Mouse (Mus musculus): ENCODE results near the gene Ache. TPM values are rescaled to one million over a fixed set of nuclear protein-coding genes. Genes with fewer than 3 reads are reported as not detected.

Ache gene
- total and polyA plus RNA-seq, 3 experiments: 0.13 to 0.23 TPM; not detected in 1

GRCm38 (mm10) chr5:137264787-137265186 lies 22.5 kb upstream of the Ache start:
- H3K4me2 ChIP-seq (ENCODE audit: insufficient read depth, low read depth, poor library complexity, severe bottlenecking): no peak overlapping the region
- peaks cover 2% of the 10 kb centered on the region for H3K27me3 ChIP-seq (replicated peaks)
- no peak overlapping the region for H3K9ac ChIP-seq (ENCODE audit: insufficient read depth, low read depth)
- no peaks in the 10 kb centered on the region for H3K4me1 ChIP-seq (ENCODE audit: control insufficient read depth in 1 of 2, insufficient read depth in 2 of 2)
- no peaks in the 10 kb centered on the region for H3K36me3 ChIP-seq (replicated peaks in 1 of 2; ENCODE audit: control insufficient read depth in 1 of 2, insufficient read depth in 1 of 2, low read length in 1 of 2)
- H3K79me2 ChIP-seq (replicated peaks; ENCODE audit: control insufficient read depth, extremely low read depth, insufficient read depth, poor library complexity, severe bottlenecking): no peaks in the 10 kb centered on the region
- TF ChIP-seq UBTF (IDR thresholded peaks at IDR 0.05; ENCODE audit: low read depth, low read length): no peak
- no peak for TF ChIP-seq MAX (IDR thresholded peaks at IDR 0.05; ENCODE audit: low read length)
- no peak for TF ChIP-seq ZMIZ1 (IDR thresholded peaks at IDR 0.05; ENCODE audit: low read depth, low read length)
- TF ChIP-seq SMC3 (IDR thresholded peaks at IDR 0.05; ENCODE audit: low read depth, low read length): no peak
- TF ChIP-seq GABPA (IDR thresholded peaks at IDR 0.05; ENCODE audit: insufficient replicate concordance, low read depth, low read length): no peak
- no peak for TF ChIP-seq HCFC1 (IDR thresholded peaks at IDR 0.05; ENCODE audit: low read depth, low read length)
- TF ChIP-seq JUN (IDR thresholded peaks at IDR 0.05; ENCODE audit: insufficient read depth, low read depth, low read length): no peak
- no peak for TF ChIP-seq POLR2A (IDR thresholded peaks at IDR 0.05; ENCODE audit: low read depth, low read length)
- no peak for TF ChIP-seq MXI1 (IDR thresholded peaks at IDR 0.05; ENCODE audit: low read depth, low read length)
- no peak for TF ChIP-seq IRF4 (IDR thresholded peaks at IDR 0.05; ENCODE audit: low read depth, low read length)
- TF ChIP-seq NRF1 (IDR thresholded peaks at IDR 0.05; ENCODE audit: low read depth, low read length): no peak
- no peak for TF ChIP-seq RAD21 (IDR thresholded peaks at IDR 0.05; ENCODE audit: low read depth, low read length)
- TF ChIP-seq MEF2A (IDR thresholded peaks at IDR 0.05; ENCODE audit: borderline replicate concordance, low read depth, low read length): no peak
- no peak for TF ChIP-seq ELF1 (IDR thresholded peaks at IDR 0.05; ENCODE audit: low read depth, low read length)
- in situ Hi-C loops (cut with MboI; ENCODE audit: low pct_ligation_motif_present, low pct_unique_long_range_greater_than_20kb, low sequenced_read_pairs): no loop called here
- DNase-seq (ENCODE audit: extremely low read depth): no peak
- H3K4me3 ChIP-seq (replicated peaks in 1 of 3; ENCODE audit: low read depth in 2 of 3, low read length in 2 of 3, poor library complexity in 1 of 3): no peak overlapping the region
- no peaks in the 10 kb centered on the region for H3K9me3 ChIP-seq (replicated peaks; ENCODE audit: low read length)
- dilution Hi-C loops (cut with MboI; ENCODE audit: extremely low pct_ligation_motif_present, extremely low pct_unique_long_range_greater_than_20kb, low sequenced_read_pairs): no loop called here
- no peak overlapping the region for H3K27ac ChIP-seq (ENCODE audit: insufficient read depth, low read depth)

GRCm38 (mm10) chr5:137268131-137268910 lies 19.0 kb upstream of the Ache start:
- Histone ChIP-seq H3K4me1 (ENCODE audit: control insufficient read depth in 1 of 2, insufficient read depth in 2 of 2) (no peaks in the 10 kb centered on the region), H3K4me3 (replicated peaks in 1 of 3; ENCODE audit: low read depth in 2 of 3, low read length in 2 of 3, poor library complexity in 1 of 3) (no peak overlapping the region), H3K79me2 (replicated peaks; ENCODE audit: control insufficient read depth, extremely low read depth, insufficient read depth, poor library complexity, severe bottlenecking) (no peaks in the 10 kb centered on the region), H3K9ac (ENCODE audit: insufficient read depth, low read depth) (no peak overlapping the region), H3K27me3 (replicated peaks) (peaks cover 4% of the 10 kb centered on the region), H3K27ac (ENCODE audit: insufficient read depth, low read depth) (no peak overlapping the region), H3K4me2 (ENCODE audit: insufficient read depth, low read depth, poor library complexity, severe bottlenecking) (no peak overlapping the region), H3K36me3 (replicated peaks in 1 of 2; ENCODE audit: control insufficient read depth in 1 of 2, insufficient read depth in 1 of 2, low read length in 1 of 2) (no peaks in the 10 kb centered on the region), H3K9me3 (replicated peaks; ENCODE audit: low read length) (peaks cover 12% of the 10 kb centered on the region)
- no peak for DNase-seq (ENCODE audit: extremely low read depth)
- no peak for TF ChIP-seq ZMIZ1 (IDR thresholded peaks at IDR 0.05; ENCODE audit: low read depth, low read length)
- no peak for TF ChIP-seq HCFC1 (IDR thresholded peaks at IDR 0.05; ENCODE audit: low read depth, low read length)
- TF ChIP-seq KAT2A (IDR thresholded peaks at IDR 0.05; ENCODE audit: insufficient replicate concordance, low read length): no peak
- TF ChIP-seq PAX5 (IDR thresholded peaks at IDR 0.05; ENCODE audit: low read length): no peak
- TF ChIP-seq JUND (conservative IDR thresholded peaks at IDR 0.05; ENCODE audit: low read depth, low read length): no peak
- TF ChIP-seq SMC3 (IDR thresholded peaks at IDR 0.05; ENCODE audit: low read depth, low read length): no peak
- no peak for TF ChIP-seq ZNF384 (IDR thresholded peaks at IDR 0.05; ENCODE audit: low read depth, low read length)
- TF ChIP-seq BHLHE40 (IDR thresholded peaks at IDR 0.05; ENCODE audit: low read depth, low read length): no peak
- no peak for TF ChIP-seq MYC (IDR thresholded peaks at IDR 0.05; ENCODE audit: low read depth, low read length)
- no peak for TF ChIP-seq ZKSCAN1 (IDR thresholded peaks at IDR 0.05; ENCODE audit: borderline replicate concordance, low read depth, low read length)
- no peak for TF ChIP-seq ELF1 (IDR thresholded peaks at IDR 0.05; ENCODE audit: low read depth, low read length)
- no peak for TF ChIP-seq MAX (IDR thresholded peaks at IDR 0.05; ENCODE audit: low read length)
- TF ChIP-seq SIN3A (IDR thresholded peaks at IDR 0.05; ENCODE audit: low read length): no peak
- TF ChIP-seq MEF2A (IDR thresholded peaks at IDR 0.05; ENCODE audit: borderline replicate concordance, low read depth, low read length): no peak
- TF ChIP-seq TCF12 (IDR thresholded peaks at IDR 0.05; ENCODE audit: low read depth, low read length): no peak
- TF ChIP-seq IRF4 (IDR thresholded peaks at IDR 0.05; ENCODE audit: low read depth, low read length): no peak
- no peak for TF ChIP-seq MXI1 (IDR thresholded peaks at IDR 0.05; ENCODE audit: low read depth, low read length)
- TF ChIP-seq UBTF (IDR thresholded peaks at IDR 0.05; ENCODE audit: low read depth, low read length): no peak
- in situ Hi-C loops (cut with MboI; ENCODE audit: low pct_ligation_motif_present, low pct_unique_long_range_greater_than_20kb, low sequenced_read_pairs): no loop called here
- dilution Hi-C loops (cut with MboI; ENCODE audit: extremely low pct_ligation_motif_present, extremely low pct_unique_long_range_greater_than_20kb, low sequenced_read_pairs): no loop called here

Measured in CH12.LX (cell line).